Mouse (Mus musculus): ENCODE data around the gene Prkcd.

DNA sequence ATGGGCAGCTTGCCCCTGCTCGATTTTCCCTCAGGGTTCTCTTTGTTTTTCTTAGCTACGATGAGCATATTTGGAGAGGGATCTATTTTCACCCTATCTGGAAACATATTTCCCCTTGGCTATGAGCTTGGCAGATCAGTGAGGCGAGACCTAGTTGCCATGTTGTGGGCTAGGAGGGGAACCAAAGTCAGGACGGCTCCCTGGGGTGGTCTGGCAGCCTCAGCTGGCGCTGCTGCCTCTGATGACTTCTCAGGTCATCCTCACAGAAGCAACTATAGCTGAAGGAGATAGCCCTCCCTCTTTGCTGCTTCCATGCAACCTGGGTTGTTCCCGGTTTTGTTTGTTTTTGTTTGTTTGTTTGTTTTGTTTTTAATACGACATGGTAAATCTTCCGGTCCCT lies 19.1 kb upstream of the Prkcd start:
- TF ChIP-seq POLR2A (IDR thresholded peaks at IDR 0.05; ENCODE audit: insufficient read length, low read depth) (no peak), TCF12 (IDR thresholded peaks at IDR 0.05; ENCODE audit: insufficient read depth, poor library complexity, severe bottlenecking) (no peak), USF1 (IDR thresholded peaks at IDR 0.05; ENCODE audit: low read depth) (no peak), MAX (IDR thresholded peaks at IDR 0.05; ENCODE audit: low read depth) (no peak), E2F4 (IDR thresholded peaks at IDR 0.05; ENCODE audit: insufficient read depth) (no peak), SRF (IDR thresholded peaks at IDR 0.05; ENCODE audit: control insufficient read depth, insufficient read length, low read depth) (no peak), TCF3 (IDR thresholded peaks at IDR 0.05; ENCODE audit: insufficient read length, low read depth) (no peak), CEBPB (IDR thresholded peaks at IDR 0.05; ENCODE audit: insufficient read depth, poor library complexity, severe bottlenecking) (no peak), POLR2AphosphoS2 (IDR thresholded peaks at IDR 0.05; ENCODE audit: insufficient read length, low read depth) (no peak), MYOD1 (IDR thresholded peaks at IDR 0.05; ENCODE audit: control insufficient read depth in 1 of 3, insufficient read length in 2 of 3, low read depth in 2 of 3) (no peak)

All from myocyte (in vitro differentiated cells).